Mouse (Mus musculus): ENCODE measurements at regions not wholly inside any gene's neighbourhood (a gene's known extent, or its start where the extent isn't known, plus 50 kb on each side); places are given as distances from the start of the nearest gene placed in this dataset.
"Not testable (repeated sequence)": the region's sequence is repeated elsewhere in the genome, so short reads cannot be mapped to it uniquely, and the experiment has no call there.

DNA sequence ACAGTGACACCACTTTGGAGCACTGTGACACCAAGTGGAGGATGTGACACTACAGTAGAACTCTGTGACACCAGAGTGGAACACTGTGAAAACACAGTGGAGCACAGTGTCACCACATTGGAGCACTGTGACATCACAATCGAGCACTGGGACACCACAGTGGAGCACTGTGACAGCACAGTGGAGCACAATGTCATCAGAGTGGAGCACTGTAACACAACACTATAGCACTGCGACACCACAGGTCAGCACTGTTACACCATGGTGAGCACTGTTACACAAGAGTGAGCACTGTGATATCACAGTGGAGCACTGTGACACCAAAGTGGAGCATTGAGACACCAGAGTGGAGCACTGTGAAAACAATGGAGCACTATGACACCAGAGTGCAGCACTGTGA lies 99.5 kb upstream of the Vmn1r2 start:
- peaks cover 26% of the 10 kb centered on the region for H3K9me3 ChIP-seq (replicated peaks; ENCODE audit: low read length)
- H3K27me3 ChIP-seq (replicated peaks): no peaks in the 10 kb centered on the region
- dilution Hi-C loops (cut with MboI; ENCODE audit: extremely low pct_ligation_motif_present, extremely low pct_unique_long_range_greater_than_20kb, low sequenced_read_pairs) (no loop called here), in situ Hi-C loops (cut with MboI; ENCODE audit: low pct_ligation_motif_present, low pct_unique_long_range_greater_than_20kb, low sequenced_read_pairs) (no loop called here)
- no peak for DNase-seq (ENCODE audit: extremely low read depth)
- H3K36me3 ChIP-seq (replicated peaks in 1 of 2; ENCODE audit: control insufficient read depth in 1 of 2, insufficient read depth in 1 of 2, low read length in 1 of 2): peaks cover 0 to 3% of the 10 kb centered on the region in 2 experiments
- TF ChIP-seq E2F4 (IDR thresholded peaks at IDR 0.05; ENCODE audit: insufficient replicate concordance, low read depth, low read length): no peak
- no peak for TF ChIP-seq NRF1 (IDR thresholded peaks at IDR 0.05; ENCODE audit: low read depth, low read length)
- TF ChIP-seq POLR2AphosphoS2 (IDR thresholded peaks at IDR 0.05; ENCODE audit: low read depth, low read length): no peak
- H3K9ac ChIP-seq (ENCODE audit: insufficient read depth, low read depth): no peak overlapping the region
- H3K4me2 ChIP-seq (ENCODE audit: insufficient read depth, low read depth, poor library complexity, severe bottlenecking): no peak overlapping the region
- no peaks in the 10 kb centered on the region for H3K79me2 ChIP-seq (replicated peaks; ENCODE audit: control insufficient read depth, extremely low read depth, insufficient read depth, poor library complexity, severe bottlenecking)
- H3K27ac ChIP-seq (ENCODE audit: insufficient read depth, low read depth): no peak overlapping the region
- no peak overlapping the region for H3K4me3 ChIP-seq (replicated peaks in 1 of 3; ENCODE audit: low read depth in 2 of 3, low read length in 2 of 3, poor library complexity in 1 of 3)
- H3K4me1 ChIP-seq (ENCODE audit: control insufficient read depth in 1 of 2, insufficient read depth in 2 of 2): no peaks in the 10 kb centered on the region

DNA sequence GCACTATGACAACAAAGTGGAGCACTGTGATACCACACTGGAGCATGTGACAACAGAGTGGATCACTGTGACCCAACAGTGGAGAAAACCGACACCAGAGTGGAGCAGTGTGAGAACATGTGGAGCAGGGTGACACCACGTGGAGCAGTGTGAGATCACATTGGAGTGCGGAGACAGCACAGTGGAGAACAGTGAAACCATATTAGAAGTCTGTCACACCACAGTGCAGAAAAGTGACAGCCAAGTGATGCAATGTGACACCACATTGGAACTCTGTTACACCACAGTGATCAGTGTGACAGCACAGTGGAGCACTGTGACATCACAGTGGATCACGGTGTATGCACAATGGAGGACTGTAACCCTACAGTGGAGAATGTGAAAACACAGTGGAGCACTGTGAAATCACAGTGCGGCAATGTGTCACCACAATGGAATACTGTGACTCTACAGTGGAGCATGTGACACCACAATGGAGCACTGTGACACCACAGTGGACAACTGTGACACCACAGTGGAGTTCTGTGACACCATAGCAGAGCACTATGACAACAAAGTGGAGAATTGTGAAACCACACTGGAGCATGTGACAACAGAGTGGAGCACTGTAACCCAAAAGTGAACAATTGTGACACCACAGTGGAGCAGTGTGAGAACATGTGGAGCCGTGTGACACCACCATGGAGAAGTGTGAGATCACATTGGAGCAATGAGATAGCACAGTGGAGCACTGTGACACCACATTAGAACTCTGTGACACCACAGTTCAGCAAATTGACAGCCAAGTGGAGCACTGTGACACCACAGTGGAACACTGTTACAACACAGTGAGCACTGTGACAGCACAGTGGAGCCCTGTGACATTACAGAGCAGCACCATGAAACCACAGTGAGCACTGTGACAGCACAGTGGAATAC lies 98.6 kb upstream of the Vmn1r2 start:
- H3K4me1 ChIP-seq (ENCODE audit: control insufficient read depth in 1 of 2, insufficient read depth in 2 of 2): no peaks in the 10 kb centered on the region
- no peak overlapping the region for H3K9ac ChIP-seq (ENCODE audit: insufficient read depth, low read depth)
- in situ Hi-C loops (cut with MboI; ENCODE audit: low pct_ligation_motif_present, low pct_unique_long_range_greater_than_20kb, low sequenced_read_pairs): no loop called here
- H3K27me3 ChIP-seq (replicated peaks): no peaks in the 10 kb centered on the region
- peaks cover 27% of the 10 kb centered on the region for H3K9me3 ChIP-seq (replicated peaks; ENCODE audit: low read length)
- peaks cover 0 to 3% of the 10 kb centered on the region in 2 experiments for H3K36me3 ChIP-seq (replicated peaks in 1 of 2; ENCODE audit: control insufficient read depth in 1 of 2, insufficient read depth in 1 of 2, low read length in 1 of 2)
- no peak overlapping the region for H3K4me3 ChIP-seq (replicated peaks in 1 of 3; ENCODE audit: low read depth in 2 of 3, low read length in 2 of 3, poor library complexity in 1 of 3)
- no peak overlapping the region for H3K4me2 ChIP-seq (ENCODE audit: insufficient read depth, low read depth, poor library complexity, severe bottlenecking)
- H3K79me2 ChIP-seq (replicated peaks; ENCODE audit: control insufficient read depth, extremely low read depth, insufficient read depth, poor library complexity, severe bottlenecking): no peaks in the 10 kb centered on the region
- no peak overlapping the region for H3K27ac ChIP-seq (ENCODE audit: insufficient read depth, low read depth)
- TF ChIP-seq MAZ (IDR thresholded peaks at IDR 0.05; ENCODE audit: low read depth, low read length) (no peak), RAD21 (IDR thresholded peaks at IDR 0.05; ENCODE audit: low read depth, low read length) (no peak), NRF1 (IDR thresholded peaks at IDR 0.05; ENCODE audit: low read depth, low read length) (no peak), JUND (conservative IDR thresholded peaks at IDR 0.05; ENCODE audit: low read depth, low read length) (no peak), CHD1 (IDR thresholded peaks at IDR 0.05; ENCODE audit: low read depth, low read length) (no peak), MYC (IDR thresholded peaks at IDR 0.05; ENCODE audit: low read depth, low read length) (no peak), KAT2A (IDR thresholded peaks at IDR 0.05; ENCODE audit: insufficient replicate concordance, low read length) (no peak), ETS1 (conservative IDR thresholded peaks at IDR 0.05; ENCODE audit: low read depth, low read length) (no peak), E2F4 (IDR thresholded peaks at IDR 0.05; ENCODE audit: insufficient replicate concordance, low read depth, low read length) (no peak)
- no peak for DNase-seq (ENCODE audit: extremely low read depth)
- dilution Hi-C loops (cut with MboI; ENCODE audit: extremely low pct_ligation_motif_present, extremely low pct_unique_long_range_greater_than_20kb, low sequenced_read_pairs): no loop called here

DNA sequence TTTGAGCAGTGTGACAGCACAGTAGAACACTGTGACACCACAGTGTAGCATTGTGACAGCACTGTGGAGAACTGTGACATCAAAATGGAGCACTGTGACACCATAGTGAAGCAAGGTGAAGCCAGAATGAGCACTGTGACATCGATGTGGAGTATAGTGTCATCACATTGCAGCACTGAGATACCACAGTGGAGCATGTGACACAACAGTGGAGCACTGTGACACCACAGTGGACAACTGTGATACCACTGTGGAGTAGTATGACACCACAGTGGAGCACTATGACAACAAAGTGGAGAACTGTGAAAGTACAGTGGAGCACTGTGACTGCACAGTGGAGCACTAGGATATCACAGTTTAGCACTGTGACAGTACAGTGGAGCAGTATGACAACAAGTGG lies 97.8 kb upstream of the Vmn1r2 start:
- TF ChIP-seq CTCF (conservative IDR thresholded peaks at IDR 0.05 in 1 of 2, IDR thresholded peaks at IDR 0.05 in 1 of 2; ENCODE audit: low read depth in 2 of 2, low read length in 2 of 2) (0 out of 4 replicates have a peak, but pooled peaks of 1 of the 2 experiments have one; percentile 8), MAZ (IDR thresholded peaks at IDR 0.05; ENCODE audit: low read depth, low read length) (no peak)
- no peak overlapping the region for H3K4me2 ChIP-seq (ENCODE audit: insufficient read depth, low read depth, poor library complexity, severe bottlenecking)
- in situ Hi-C loops (cut with MboI; ENCODE audit: low pct_ligation_motif_present, low pct_unique_long_range_greater_than_20kb, low sequenced_read_pairs) (no loop called here), dilution Hi-C loops (cut with MboI; ENCODE audit: extremely low pct_ligation_motif_present, extremely low pct_unique_long_range_greater_than_20kb, low sequenced_read_pairs) (no loop called here)
- H3K27ac ChIP-seq (ENCODE audit: insufficient read depth, low read depth): no peak overlapping the region
- H3K9ac ChIP-seq (ENCODE audit: insufficient read depth, low read depth): no peak overlapping the region
- peaks cover 0 to 3% of the 10 kb centered on the region in 2 experiments for H3K36me3 ChIP-seq (replicated peaks in 1 of 2; ENCODE audit: control insufficient read depth in 1 of 2, insufficient read depth in 1 of 2, low read length in 1 of 2)
- no peak for DNase-seq (ENCODE audit: extremely low read depth)
- no peaks in the 10 kb centered on the region for H3K79me2 ChIP-seq (replicated peaks; ENCODE audit: control insufficient read depth, extremely low read depth, insufficient read depth, poor library complexity, severe bottlenecking)
- H3K27me3 ChIP-seq (replicated peaks): no peaks in the 10 kb centered on the region
- H3K4me3 ChIP-seq (replicated peaks in 1 of 3; ENCODE audit: low read depth in 2 of 3, low read length in 2 of 3, poor library complexity in 1 of 3): no peak overlapping the region
- no peaks in the 10 kb centered on the region for H3K4me1 ChIP-seq (ENCODE audit: control insufficient read depth in 1 of 2, insufficient read depth in 2 of 2)
- peaks cover 27% of the 10 kb centered on the region for H3K9me3 ChIP-seq (replicated peaks; ENCODE audit: low read length)

DNA sequence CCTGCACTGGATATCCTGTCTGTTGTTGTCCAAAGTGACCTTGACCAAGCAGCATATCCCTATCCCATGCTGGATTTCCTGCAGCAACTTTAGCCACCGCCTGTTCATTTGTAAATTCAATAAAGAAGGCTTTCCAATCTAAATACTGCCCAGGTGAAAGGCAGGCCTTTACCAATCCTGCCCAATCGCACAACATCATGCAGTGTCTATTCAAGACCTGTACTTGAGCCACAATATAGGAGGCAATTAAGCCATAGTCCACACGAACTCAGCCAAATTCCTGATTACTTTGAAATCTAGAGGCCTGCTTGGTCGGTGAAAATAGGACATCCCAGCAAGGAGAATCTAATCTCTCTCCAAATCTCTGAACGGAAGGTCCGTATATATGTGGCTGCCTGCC lies 95.8 kb upstream of the Vmn1r2 start:
- H3K4me2 ChIP-seq (ENCODE audit: insufficient read depth, low read depth, poor library complexity, severe bottlenecking); H3K27ac ChIP-seq (ENCODE audit: insufficient read depth, low read depth); H3K4me1 ChIP-seq (ENCODE audit: control insufficient read depth in 1 of 2, insufficient read depth in 2 of 2); dilution Hi-C loops (cut with MboI; ENCODE audit: extremely low pct_ligation_motif_present, extremely low pct_unique_long_range_greater_than_20kb, low sequenced_read_pairs); H3K79me2 ChIP-seq (replicated peaks; ENCODE audit: control insufficient read depth, extremely low read depth, insufficient read depth, poor library complexity, severe bottlenecking); DNase-seq (ENCODE audit: extremely low read depth); H3K36me3 ChIP-seq (replicated peaks in 1 of 2; ENCODE audit: control insufficient read depth in 1 of 2, insufficient read depth in 1 of 2, low read length in 1 of 2); in situ Hi-C loops (cut with MboI; ENCODE audit: low pct_ligation_motif_present, low pct_unique_long_range_greater_than_20kb, low sequenced_read_pairs); H3K9ac ChIP-seq (ENCODE audit: insufficient read depth, low read depth); H3K27me3 ChIP-seq (replicated peaks); H3K4me3 ChIP-seq (replicated peaks in 1 of 3; ENCODE audit: low read depth in 2 of 3, low read length in 2 of 3, poor library complexity in 1 of 3): not testable (repeated sequence)
- H3K9me3 ChIP-seq (replicated peaks; ENCODE audit: low read length): peaks cover 23% of the 10 kb centered on the region

Data from CH12.LX (cell line).